20 mouse cellular contexts compared by ENCODE assay signal in the genomic region with DNA sequence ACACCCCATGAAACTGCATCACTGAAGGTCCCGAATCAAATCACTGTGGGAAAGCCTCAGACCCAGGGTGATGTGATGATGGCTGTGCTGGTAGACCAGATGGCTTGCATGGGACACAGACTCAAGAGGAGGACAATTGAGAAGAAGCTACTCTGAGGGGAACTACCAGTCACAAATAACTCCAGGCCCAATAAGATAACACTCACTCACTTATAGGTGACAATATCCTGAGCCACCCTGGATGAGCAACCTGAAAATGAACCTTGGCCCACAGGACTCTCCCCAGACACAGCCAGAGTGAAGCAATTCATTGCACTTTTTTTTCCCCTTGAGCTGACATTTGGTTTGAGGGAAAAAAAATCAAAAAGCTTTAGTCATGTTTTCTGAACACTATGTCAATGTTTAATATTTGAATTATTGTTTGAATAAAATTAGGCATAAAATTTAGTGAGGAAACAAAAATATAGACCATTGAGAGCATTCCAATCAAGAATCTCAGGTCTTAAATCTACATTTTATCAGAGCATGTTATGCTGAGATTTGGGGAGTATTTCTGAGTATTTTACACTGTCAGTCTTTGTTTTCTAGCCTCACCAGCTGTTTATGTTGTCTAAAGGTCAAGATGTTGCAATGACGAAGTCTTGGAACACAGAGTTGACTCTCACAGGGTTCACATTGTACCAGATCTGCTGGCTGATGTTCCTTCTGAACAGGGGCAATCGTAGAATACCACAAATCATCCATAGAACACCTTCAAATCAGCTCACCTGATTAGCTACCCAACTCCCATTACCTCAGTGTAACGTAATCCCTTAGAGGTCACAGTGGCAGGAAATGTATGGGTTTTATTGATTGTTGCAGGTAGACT.
DNase-seq lines count a peak whose midpoint lies in the region; ATAC-seq and TF ChIP-seq lines count a peak whose summit lies in the region.
"Had no signal": no experiment of that assay in that cellular context is flagged by ENCODE, and none has a peak within 500 bp of the region (broad histone marks: within the 10 kb centered on the region; RNA-seq: fewer than 3 reads in every experiment).

No protein-coding gene starts in this region.

- peaks cover 4% of the 10 kb centered on the region; the same call in 1 of the 2 replicates for H3K9me3 ChIP-seq in embryonic facial prominence, embryonic 13.5 days
- no peaks in the 10 kb centered on the region for H3K9me3 ChIP-seq in embryonic facial prominence, embryonic 10.5 days
- H3K9me3 ChIP-seq: hindbrain, embryonic 13.5 days; limb, embryonic 15.5 days; midbrain, embryonic 13.5 days; neural tube, embryonic 15.5 days had no signal

- WGBS in embryonic facial prominence, embryonic 13.5 days = 79% methylated on average over 4 of the region's 4 CpGs
- WGBS in embryonic facial prominence, embryonic 10.5 days = 78% methylated on average over 4 of the region's 4 CpGs

- H3K4me1 ChIP-seq in embryonic facial prominence, embryonic 13.5 days = peaks cover 24% of the 10 kb centered on the region
- H3K4me1 ChIP-seq in embryonic facial prominence, embryonic 10.5 days = peaks cover 12% of the 10 kb centered on the region
- H3K4me1 ChIP-seq in testis, adult 2 months (ENCODE audit: control insufficient read depth, insufficient read depth, low read length) = no peaks in the 10 kb centered on the region
- H3K4me1 ChIP-seq: hindbrain, embryonic 13.5 days; midbrain, embryonic 13.5 days; neural tube, embryonic 15.5 days had no signal

- no peak for TF ChIP-seq CTCF in testis, adult 2 months (IDR thresholded peaks at IDR 0.05; ENCODE audit: control insufficient read depth, insufficient read depth, insufficient replicate concordance, low read depth, low read length)

- no peaks in the 10 kb centered on the region for H3K36me3 ChIP-seq in embryonic facial prominence, embryonic 13.5 days
- no peaks in the 10 kb centered on the region for H3K36me3 ChIP-seq in embryonic facial prominence, embryonic 10.5 days (replicated peaks)
- no peaks in the 10 kb centered on the region for H3K36me3 ChIP-seq in testis, adult 2 months (ENCODE audit: control insufficient read depth, insufficient read depth, low read length)
- H3K36me3 ChIP-seq: hindbrain, embryonic 13.5 days; limb, embryonic 15.5 days; midbrain, embryonic 13.5 days; neural tube, embryonic 15.5 days had no signal

- DNase-seq in embryonic facial prominence, embryonic 10.5 days (ENCODE audit: low spot score) = no peak
- DNase-seq in kidney, postnatal 10 days = peak; percentile 4
- DNase-seq in kidney, adult 18-20 months = no peak
- DNase-seq in testis, postnatal 14 days (ENCODE audit: low spot score) = no peak
- DNase-seq in frontal cortex, postnatal 14 days (ENCODE audit: low spot score in 2 of 2) = no peak
- no peak for DNase-seq in urinary bladder, postnatal 14 days (ENCODE audit: low spot score)
- DNase-seq: B cell, adult 2 months; cerebellum, adult 11-12 months; forebrain, postnatal 0 days; gastrocnemius, adult 2 months; heart, postnatal 10 days; right cerebral cortex, postnatal 25 days; thymus, postnatal 4 days had no signal

- H3K27me3 ChIP-seq in embryonic facial prominence, embryonic 13.5 days = no peaks in the 10 kb centered on the region
- no peaks in the 10 kb centered on the region for H3K27me3 ChIP-seq in embryonic facial prominence, embryonic 10.5 days (replicated peaks; ENCODE audit: low read depth, poor library complexity, severe bottlenecking)
- H3K27me3 ChIP-seq in testis, adult 2 months (ENCODE audit: control insufficient read depth, insufficient read depth, low read length) = no peaks in the 10 kb centered on the region
- H3K27me3 ChIP-seq: hindbrain, embryonic 13.5 days; limb, embryonic 15.5 days; midbrain, embryonic 13.5 days; neural tube, embryonic 15.5 days had no signal

- no peak for ATAC-seq in embryonic facial prominence, embryonic 13.5 days (ENCODE audit: insufficient number of reproducible peaks, insufficient read depth, low FRiP score, low TSS enrichment, low read depth)
- ATAC-seq: forebrain, postnatal 0 days; midbrain, embryonic 13.5 days had no signal

- no peak for TF ChIP-seq POLR2A in testis, adult 2 months (IDR thresholded peaks at IDR 0.05; ENCODE audit: control insufficient read depth, low read depth, low read length)

- no peak overlapping the region for H3K4me3 ChIP-seq in embryonic facial prominence, embryonic 13.5 days
- H3K4me3 ChIP-seq in embryonic facial prominence, embryonic 10.5 days = no peak overlapping the region
- no peak overlapping the region for H3K4me3 ChIP-seq in testis, adult 2 months (ENCODE audit: control insufficient read depth, low read depth, low read length)
- H3K4me3 ChIP-seq: gastrocnemius, adult 2 months; hindbrain, embryonic 13.5 days; limb, embryonic 15.5 days; midbrain, embryonic 13.5 days; myocyte; neural tube, embryonic 15.5 days had no signal

- no peak overlapping the region for H3K9ac ChIP-seq in embryonic facial prominence, embryonic 13.5 days
- H3K9ac ChIP-seq: forebrain, postnatal 0 days; hindbrain, embryonic 13.5 days; limb, embryonic 15.5 days; midbrain, embryonic 13.5 days; neural tube, embryonic 15.5 days had no signal

- no peak overlapping the region for H3K4me2 ChIP-seq in embryonic facial prominence, embryonic 13.5 days
- H3K4me2 ChIP-seq: hindbrain, embryonic 13.5 days; limb, embryonic 15.5 days; midbrain, embryonic 13.5 days; neural tube, embryonic 15.5 days had no signal

- H3K27ac ChIP-seq in embryonic facial prominence, embryonic 13.5 days = peak overlapping the region; percentile 24; the same call in 1 of the 2 replicates
- no peak overlapping the region for H3K27ac ChIP-seq in embryonic facial prominence, embryonic 10.5 days (replicated peaks)
- peak overlapping the region; percentile 53 for H3K27ac ChIP-seq in testis, adult 2 months (ENCODE audit: control insufficient read depth, insufficient read depth, low read depth, low read length)
- H3K27ac ChIP-seq: gastrocnemius, adult 2 months; hindbrain, embryonic 13.5 days; limb, embryonic 15.5 days; midbrain, embryonic 13.5 days; neural tube, embryonic 15.5 days had no signal
